Mouse (Mus musculus): Measurements from ENCODE around the gene Fam222a. TPM values are rescaled to one million over a fixed set of nuclear protein-coding genes. Genes with fewer than 3 reads are reported as not detected.

Fam222a gene
- total RNA-seq, 2 experiments from 2014 or later: 2.9 TPM; not detected in 1

DNA sequence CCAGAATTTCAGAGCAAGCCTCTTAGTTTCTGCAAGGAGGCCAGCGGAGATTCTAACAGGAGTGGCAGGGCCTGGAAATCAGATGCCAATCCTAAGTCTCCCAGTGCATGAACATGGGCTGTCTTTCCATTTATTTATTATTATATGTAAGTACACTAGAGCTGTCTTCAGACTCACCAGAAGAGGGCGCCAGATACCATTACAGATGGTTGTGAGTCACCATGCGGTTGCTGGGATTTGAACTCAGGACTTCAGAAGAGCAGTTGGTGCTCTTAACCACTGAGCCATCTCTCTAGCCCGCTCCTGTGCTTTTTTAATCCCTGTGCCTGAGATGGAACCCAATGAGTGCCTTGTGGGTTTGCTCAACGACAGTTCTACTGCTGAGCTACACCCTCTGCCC lies 36.2 kb downstream of the Fam222a start:
- ATAC-seq (replicated peaks; ENCODE audit: low FRiP score, poor library complexity, severe bottlenecking): no peak

DNA sequence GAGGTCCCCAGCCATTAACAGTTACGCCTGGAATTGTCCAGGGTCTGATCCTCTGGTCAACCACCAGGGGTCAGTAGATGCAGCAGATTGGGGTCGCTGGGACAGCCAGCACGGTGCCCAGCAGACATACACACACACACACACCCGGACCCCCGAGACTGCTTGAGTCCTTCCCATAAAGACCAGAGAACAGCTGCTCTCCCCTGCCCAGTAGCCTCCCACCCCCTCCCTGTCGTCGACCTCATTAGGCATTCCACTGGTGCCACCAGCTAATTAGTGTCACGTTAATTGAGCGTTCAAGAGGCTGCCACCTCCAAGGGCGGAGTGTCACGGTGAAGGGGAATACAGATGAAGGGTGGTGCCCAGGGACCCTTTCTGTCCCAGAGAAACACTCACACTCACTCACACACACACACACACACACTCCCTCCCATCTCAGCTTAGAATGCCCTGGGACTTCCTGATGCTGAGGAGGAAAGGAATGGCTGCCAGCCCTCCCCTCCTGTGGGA lies 37.0 kb downstream of the Fam222a start:
- ATAC-seq (replicated peaks; ENCODE audit: low FRiP score, poor library complexity, severe bottlenecking): no peak

DNA sequence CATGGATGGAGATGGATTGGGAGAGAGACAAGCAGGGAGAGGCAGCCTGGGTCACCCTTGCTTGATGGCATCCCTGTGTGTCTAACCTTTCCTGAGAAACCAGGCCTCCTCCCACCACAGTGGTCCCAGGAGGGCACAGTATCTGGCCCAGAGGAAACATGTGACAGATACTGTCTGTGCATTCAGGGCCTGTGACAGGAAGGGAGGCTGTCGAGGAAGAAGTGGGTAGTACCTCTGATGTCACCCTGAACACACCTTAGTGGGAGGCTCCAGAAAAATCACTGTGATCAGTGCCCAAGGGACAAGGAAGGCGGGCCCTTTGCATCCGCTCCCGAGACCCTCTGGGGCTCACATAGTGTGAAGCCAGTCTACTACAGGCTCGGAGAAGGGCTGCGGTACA lies 38.2 kb downstream of the Fam222a start:
- ATAC-seq (replicated peaks; ENCODE audit: low FRiP score, poor library complexity, severe bottlenecking): no peak

DNA sequence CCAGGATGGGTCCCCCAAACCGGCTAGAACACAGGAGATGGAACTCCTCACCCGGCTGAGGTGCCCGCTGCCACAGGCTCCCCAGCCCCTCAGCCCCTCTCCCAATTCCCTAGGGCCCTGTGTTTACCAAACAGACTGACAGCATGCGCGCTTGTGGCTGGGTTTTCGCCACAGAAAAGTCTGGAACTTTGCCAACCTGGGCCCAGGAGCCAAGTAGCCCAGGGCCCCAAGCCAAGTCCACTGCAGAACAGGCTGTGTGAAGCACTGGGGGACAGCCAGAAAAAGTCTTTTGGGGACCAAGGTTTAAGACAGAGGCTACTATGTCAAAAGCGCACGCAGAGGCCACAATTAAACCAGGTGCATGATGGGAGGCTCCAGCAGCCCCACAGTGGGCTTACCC lies 39.8 kb downstream of the Fam222a start:
- ATAC-seq (replicated peaks; ENCODE audit: low FRiP score, poor library complexity, severe bottlenecking): no peak

- ATAC-seq (replicated peaks; ENCODE audit: low FRiP score, poor library complexity, severe bottlenecking): no peak
Measured at GRCm38 (mm10) chr5:114608516-114608915, 40.7 kb downstream of the Fam222a start.

DNA sequence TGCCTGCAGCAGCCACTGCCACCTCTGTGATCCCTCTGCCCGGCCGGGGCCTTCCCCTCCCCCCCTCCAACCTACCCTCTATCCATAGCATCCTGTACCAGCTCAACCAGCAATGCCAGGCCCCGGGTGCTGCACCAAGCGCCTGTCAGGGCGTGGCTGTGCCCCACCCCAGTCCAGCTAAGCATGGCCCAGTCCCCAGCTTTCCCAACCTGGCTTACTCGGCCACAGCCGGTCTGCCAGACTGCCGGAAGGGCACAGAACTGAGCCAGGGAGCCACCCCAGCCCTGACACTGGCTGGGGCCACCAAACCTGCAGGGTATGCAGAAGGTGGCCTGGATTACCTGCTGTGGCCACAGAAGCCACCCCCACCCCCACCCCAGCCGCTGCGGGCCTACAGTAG lies 43.4 kb downstream of the Fam222a start:
- no peak for ATAC-seq (replicated peaks; ENCODE audit: low FRiP score, poor library complexity, severe bottlenecking)

DNA sequence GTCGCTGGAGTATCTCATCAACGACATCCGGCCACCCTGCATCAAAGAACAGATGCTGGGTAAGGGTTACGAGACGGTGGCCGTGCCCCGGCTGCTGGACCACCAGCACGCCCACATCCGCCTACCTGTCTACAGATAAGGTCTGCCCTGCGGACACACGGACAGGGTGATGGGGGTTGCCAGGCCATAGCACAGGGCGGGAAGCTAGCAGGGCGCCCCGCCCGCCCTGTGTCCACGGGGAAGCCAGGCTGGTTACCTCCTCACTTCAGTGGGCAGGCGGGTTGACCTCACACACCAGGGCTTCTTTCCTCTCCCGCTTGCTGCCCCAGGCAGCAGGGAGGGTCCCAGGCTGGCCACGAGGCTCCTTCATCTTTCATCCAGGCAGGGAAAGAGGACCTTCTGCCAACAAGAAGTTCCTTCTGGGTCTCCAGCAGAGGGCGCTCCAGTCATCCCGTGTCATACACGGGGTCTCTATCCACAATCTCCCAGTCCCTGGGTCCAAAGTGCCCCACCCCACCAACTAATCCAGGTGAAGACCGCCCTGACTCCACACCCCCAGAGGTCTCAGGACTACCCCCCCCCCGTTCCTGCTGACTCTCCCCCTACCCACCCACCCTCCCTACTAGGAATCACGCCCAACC lies 44.3 kb downstream of the Fam222a start:
- no peak for ATAC-seq (replicated peaks; ENCODE audit: low FRiP score, poor library complexity, severe bottlenecking)

- ATAC-seq (replicated peaks; ENCODE audit: low FRiP score, poor library complexity, severe bottlenecking): 0 out of 2 replicates have a peak, but pooled peaks have one; percentile 31
Measured at GRCm38 (mm10) chr5:114614863-114615262, 47.0 kb downstream of the Fam222a start.

DNA sequence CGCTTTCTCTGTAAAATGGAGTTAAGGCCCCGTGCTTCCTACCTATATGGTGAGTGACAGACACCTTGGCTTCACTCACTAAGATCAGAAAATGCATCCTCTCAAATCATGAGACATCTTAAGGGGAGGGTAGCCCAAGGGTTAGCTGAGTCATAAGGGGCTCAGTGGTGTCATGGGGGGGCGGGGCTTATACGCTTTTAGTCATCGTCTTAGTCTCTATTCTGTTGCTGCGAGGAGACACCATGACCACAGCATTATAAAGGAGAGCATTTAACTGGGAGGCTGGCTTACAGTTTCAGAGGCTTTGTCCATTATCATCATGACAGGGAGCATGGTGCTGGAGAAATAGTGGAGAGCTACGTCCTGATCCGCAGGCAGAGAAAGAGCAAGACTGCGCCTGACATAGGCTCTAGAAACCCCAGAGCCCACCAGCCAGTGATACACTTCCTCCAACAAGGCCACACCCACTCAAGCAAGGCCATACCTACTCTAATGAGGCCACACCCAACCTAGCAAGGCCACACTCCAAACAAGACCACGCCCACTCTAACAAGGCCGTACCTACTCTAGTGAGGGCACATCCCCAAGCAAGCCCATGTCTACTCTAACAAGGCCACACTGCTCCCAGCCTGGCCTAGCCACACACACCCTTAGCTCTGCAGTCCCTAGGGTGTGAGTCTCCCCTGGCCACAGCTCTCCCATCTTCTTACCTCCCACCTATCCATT lies 48.7 kb downstream of the Fam222a start:
- ATAC-seq (replicated peaks; ENCODE audit: low FRiP score, poor library complexity, severe bottlenecking): no peak

DNA sequence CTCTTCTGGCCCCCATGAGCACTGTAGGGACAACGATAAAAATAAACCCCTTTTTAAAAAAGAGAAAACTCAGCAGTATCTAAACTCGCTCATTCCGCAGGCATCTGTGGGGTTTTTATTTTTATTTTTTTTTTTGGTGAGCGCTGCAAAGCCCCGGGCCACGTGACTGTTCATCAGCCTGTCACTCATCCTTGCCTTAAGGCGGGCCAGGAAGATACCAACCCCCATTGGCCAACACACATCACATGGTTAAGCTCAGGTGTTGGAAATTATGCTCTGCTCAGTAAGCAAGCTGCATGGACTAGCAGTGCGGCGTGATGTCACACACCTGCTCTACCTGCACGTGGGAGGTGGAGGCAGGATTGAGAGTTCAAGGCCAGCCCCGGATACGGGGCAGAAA lies 50.0 kb downstream of the Fam222a start:
- ATAC-seq (replicated peaks; ENCODE audit: low FRiP score, poor library complexity, severe bottlenecking): no peak

DNA sequence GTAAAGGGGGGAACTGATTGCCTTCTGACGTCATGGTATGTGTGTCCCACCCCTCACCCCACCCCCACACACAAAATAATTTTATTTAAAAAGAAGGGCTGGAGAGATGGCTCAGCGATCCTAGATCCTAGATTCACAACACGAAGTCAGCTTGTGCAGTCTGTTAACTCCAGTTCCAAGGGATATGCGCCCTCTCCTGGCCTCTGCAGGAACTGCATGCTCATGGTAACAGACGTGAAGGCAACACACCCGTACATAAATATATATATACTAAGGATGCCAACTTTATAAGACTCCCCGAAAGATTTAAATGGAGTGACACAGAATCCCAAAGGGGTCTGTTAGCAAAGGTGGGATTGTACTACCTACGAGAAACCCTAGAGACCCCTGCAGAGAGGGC lies 51.0 kb downstream of the Fam222a start:
- ATAC-seq (replicated peaks; ENCODE audit: low FRiP score, poor library complexity, severe bottlenecking): no peak

DNA sequence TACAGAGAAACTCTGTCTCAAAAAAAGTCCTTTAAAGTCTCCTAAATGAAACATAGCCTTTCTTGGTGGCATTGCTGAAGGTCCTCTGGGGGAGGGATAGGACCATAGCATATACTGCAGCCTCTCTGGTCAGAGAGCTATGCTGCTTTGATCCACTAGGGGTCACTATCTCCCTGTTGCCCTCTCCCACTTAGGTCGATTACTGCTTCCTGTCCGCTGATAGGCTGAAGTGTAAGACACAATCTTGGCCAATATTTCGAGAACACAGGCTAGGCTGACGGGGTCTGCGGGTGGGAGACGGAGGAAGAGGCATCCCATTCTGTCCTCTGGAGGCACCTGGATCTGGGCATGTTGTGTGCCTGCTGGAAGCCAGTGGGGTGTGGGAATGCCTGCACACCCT lies 52.5 kb downstream of the Fam222a start:
- no peak for ATAC-seq (replicated peaks; ENCODE audit: low FRiP score, poor library complexity, severe bottlenecking)

- no peak for ATAC-seq (replicated peaks; ENCODE audit: low FRiP score, poor library complexity, severe bottlenecking)
Measured at GRCm38 (mm10) chr5:114625590-114625989, 57.8 kb downstream of the Fam222a start.

DNA sequence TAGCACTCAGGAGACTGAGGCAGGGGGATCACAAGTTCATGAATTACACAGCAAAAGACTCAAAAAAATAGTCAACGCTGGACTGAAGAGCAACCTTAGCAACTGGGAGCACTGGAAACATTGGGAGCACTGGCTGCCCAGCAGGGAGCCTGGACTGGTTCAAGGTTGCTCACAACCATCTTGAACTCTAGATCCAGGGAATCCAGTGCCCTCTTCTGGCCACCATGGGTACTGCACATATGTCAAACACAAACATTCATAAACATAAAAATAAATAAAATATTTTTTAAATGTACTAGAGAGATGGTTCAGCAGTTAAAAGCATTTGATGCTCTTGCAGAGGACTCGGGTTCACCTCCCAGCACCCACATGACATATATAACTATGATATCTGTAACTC lies 63.5 kb downstream of the Fam222a start:
- no peak for ATAC-seq (replicated peaks; ENCODE audit: low FRiP score, poor library complexity, severe bottlenecking)

GRCm38 (mm10) chr5:114636091-114636490 lies 68.3 kb downstream of the Fam222a start:
- no peak for ATAC-seq (replicated peaks; ENCODE audit: low FRiP score, poor library complexity, severe bottlenecking)

DNA sequence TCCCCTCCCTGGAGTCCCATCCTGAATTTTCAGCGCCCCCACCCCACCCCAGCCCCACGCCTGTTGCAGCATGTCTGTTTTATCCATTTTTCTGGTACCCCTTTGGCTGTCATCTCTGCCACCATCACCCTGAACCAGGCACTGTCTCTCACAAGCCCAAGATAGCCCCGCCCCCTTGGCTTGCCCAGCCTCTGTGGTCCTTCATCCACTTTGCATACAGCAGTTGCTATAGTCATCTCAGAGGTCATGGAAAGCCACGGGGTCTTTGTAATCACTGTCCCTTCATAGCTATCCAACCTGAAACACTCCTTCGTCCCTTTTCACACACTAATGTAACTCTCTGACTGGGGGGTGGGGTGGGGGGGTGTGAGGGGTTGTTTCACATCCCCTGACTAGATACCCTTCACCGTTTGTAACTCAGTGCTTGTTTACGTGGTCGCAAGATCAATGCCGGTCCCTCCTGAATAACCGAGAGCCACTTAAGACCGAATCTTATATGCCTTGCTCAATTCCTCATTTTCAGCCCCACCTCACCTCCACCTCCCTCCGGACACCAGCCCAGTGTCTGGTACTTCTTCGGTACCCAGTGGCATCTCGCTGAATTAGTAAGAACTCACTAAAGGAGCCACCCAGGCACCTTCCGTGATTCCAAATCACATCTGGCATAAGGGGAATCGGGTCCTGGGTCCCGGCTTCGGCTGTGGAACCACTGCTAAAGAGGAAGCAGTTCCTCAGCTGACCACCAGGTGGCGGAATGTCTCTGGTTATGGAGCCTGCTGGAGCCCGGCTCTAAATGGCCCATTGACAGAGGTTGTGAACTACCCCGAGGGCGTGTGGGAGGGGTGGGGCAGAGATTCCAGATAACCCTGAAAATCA lies 71.2 kb downstream of the Fam222a start:
- ATAC-seq (replicated peaks; ENCODE audit: low FRiP score, poor library complexity, severe bottlenecking): peak; percentile 81

DNA sequence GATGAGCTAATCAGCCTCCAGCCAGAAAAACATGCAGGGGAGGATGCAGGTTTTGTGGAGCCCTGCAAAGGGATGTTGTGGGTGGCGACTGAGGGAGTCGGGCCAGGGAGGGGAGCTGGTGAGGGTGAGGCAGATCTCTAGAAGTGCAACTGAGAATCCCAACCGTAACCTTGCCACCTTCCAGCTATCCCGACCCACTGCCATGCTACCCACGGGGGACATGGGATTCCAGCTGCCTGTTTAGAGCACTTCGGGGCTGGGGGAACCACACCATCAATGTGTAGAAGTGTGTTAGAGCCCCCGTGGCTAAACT lies 71.8 kb downstream of the Fam222a start:
- peak; percentile 33; the same call in 1 of the 2 replicates for ATAC-seq (replicated peaks; ENCODE audit: low FRiP score, poor library complexity, severe bottlenecking)

- ATAC-seq (replicated peaks; ENCODE audit: low FRiP score, poor library complexity, severe bottlenecking): no peak
Measured at GRCm38 (mm10) chr5:114640809-114641208, 73.0 kb downstream of the Fam222a start.

DNA sequence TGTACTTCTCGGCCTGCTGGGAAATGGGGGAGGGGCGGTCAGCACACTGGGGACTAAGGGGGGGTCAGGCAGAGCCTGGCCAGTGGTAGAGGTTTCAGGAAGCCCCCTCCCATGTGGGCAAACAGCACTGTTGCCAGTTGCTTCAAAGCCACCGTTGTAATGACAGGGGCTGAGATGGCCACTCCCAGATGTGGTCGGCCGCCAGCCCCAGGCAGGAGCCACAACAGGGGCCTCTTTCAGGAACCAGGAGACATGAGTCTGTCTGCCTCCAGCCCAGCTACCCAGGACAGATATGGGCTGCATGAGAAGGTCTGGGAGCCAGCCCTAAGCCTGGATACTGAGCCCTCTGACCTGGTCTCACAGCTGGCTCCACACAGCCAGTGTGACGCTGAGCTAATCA lies 77.1 kb downstream of the Fam222a start:
- no peak for ATAC-seq (replicated peaks; ENCODE audit: low FRiP score, poor library complexity, severe bottlenecking)

DNA sequence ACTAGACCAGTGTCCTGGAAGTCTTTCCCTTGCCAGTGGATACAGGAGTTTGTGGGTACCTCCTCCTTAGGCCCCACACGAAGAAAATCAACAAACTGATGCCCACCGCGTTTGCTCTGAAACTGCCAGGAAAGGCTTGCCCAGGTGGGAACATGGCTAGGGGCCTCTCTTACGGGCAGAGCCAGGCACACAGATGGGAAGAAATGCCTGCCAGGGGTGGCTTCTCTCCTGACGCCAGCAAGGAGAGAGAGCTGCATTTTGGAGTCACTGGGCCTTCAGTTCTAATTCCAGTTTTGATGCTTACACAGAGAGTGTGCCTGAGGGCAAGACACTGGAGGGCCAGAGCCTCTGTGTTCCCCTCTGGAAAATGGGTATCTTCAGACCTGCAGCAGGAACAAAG lies 78.1 kb downstream of the Fam222a start:
- ATAC-seq (replicated peaks; ENCODE audit: low FRiP score, poor library complexity, severe bottlenecking): no peak
